Mouse (Mus musculus) forebrain, embryonic 16.5 days (tissue): ENCODE data around the gene Phf11d. TPM values are rescaled to one million over a fixed set of nuclear protein-coding genes. Genes with fewer than 3 reads are reported as not detected.
"Not testable (repeated sequence)": the region's sequence is repeated elsewhere in the genome, so short reads cannot be mapped to it uniquely, and the experiment has no call there.

Experiments
- ATAC-seq: fragments of 200-750 bp; cut with Nextera tagmentation; 2 replicates; pipeline ENCODE4 v1.8.0; 2017; ENCODE audit warnings: mild to moderate bottlenecking, moderate library complexity
- H3K27ac ChIP-seq: fragments of 300-500 bp; sonication (generic); 2 replicates; pipeline ENCODE4 v1.5.1; 2014; ENCODE audit warnings: low read length, control low read depth
- H3K27me3 ChIP-seq: fragments of 300-500 bp; sonication (generic); replicated peaks from 2 replicates; pipeline ENCODE4 v1.6.1; 2014; ENCODE audit warnings: low read length; ENCODE audit not compliant: control insufficient read depth, insufficient read depth
- H3K36me3 ChIP-seq: fragments of 300-500 bp; sonication (generic); 2 replicates; pipeline ENCODE4 v1.6.1; 2014; ENCODE audit not compliant: control insufficient read depth, insufficient read depth
- H3K4me1 ChIP-seq: fragments of 300-500 bp; sonication (generic); replicated peaks from 2 replicates; pipeline ENCODE4 v1.6.1; 2014; ENCODE audit warnings: low read length; ENCODE audit not compliant: control insufficient read depth, insufficient read depth
- H3K4me2 ChIP-seq: fragments of 300-500 bp; sonication (generic); 2 replicates; pipeline ENCODE4 v1.6.1; 2014; ENCODE audit warnings: mild to moderate bottlenecking, low read length, control low read depth
- H3K4me3 ChIP-seq: fragments of 300-500 bp; sonication (generic); replicated peaks from 2 replicates; pipeline ENCODE4 v1.5.1; 2014; ENCODE audit warnings: mild to moderate bottlenecking, low read length, control low read depth
- H3K9ac ChIP-seq: fragments of 300-500 bp; sonication (generic); replicated peaks from 2 replicates; pipeline ENCODE4 v1.6.1; 2014; ENCODE audit warnings: low read depth, low read length, control low read depth
- H3K9me3 ChIP-seq: fragments of 300-500 bp; sonication (generic); 2 replicates; pipeline ENCODE4 v1.6.1; 2016; ENCODE audit warnings: low read length; ENCODE audit not compliant: control insufficient read depth
- WGBS: fragments of 180-500 bp; shearing (Covaris S2); extraction: QIAGEN DNeasy Blood & Tissue Kit; methylation state at CpG from one replicate; pipeline ENCODE4 v1.1.7; 2014; 5-methylcytosine and 5-hydroxymethylcytosine counted together
- polyA plus RNA-seq: library from polyadenylated mRNA; unstranded; fragments of >200 nt; fragmentation: Nextera tagmentation; extraction: Ambion mirVana; gene quantifications from 2 replicates; pipeline ENCODE4 v1.2.1, GENCODE M21; 2015

The Phf11d gene
- polyA plus RNA-seq, 1 experiment from 2014 or later: 0.16 TPM

DNA sequence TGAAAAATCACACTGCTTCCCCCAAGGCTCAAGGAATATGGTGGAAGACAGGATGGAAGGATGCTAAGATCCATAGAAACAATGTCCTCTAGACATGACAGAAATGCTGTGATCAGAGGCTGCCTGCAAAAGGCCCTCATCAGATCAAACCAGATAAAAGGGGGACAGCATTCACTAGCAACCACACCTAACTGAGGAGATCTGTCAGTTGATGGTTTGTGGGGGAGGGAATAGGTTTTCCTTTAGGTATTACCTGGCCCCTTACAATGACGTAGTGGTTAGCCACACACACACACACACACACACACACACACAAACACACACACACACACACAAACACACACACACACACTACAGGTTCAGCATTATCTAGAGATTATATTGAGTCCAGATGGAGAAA, 25.7 kb downstream of the Phf11d start:
- Histone ChIP-seq H3K9ac (no peak overlapping the region), H3K9me3 (no peaks in the 10 kb centered on the region), H3K27me3 (no peaks in the 10 kb centered on the region), H3K4me1 (no peaks in the 10 kb centered on the region), H3K36me3 (no peaks in the 10 kb centered on the region), H3K4me2 (no peak overlapping the region), H3K4me3 (no peak overlapping the region), H3K27ac (no peak overlapping the region)
- ATAC-seq: no peak
- 88% methylated on average over 1 of the region's 1 CpGs for WGBS

DNA sequence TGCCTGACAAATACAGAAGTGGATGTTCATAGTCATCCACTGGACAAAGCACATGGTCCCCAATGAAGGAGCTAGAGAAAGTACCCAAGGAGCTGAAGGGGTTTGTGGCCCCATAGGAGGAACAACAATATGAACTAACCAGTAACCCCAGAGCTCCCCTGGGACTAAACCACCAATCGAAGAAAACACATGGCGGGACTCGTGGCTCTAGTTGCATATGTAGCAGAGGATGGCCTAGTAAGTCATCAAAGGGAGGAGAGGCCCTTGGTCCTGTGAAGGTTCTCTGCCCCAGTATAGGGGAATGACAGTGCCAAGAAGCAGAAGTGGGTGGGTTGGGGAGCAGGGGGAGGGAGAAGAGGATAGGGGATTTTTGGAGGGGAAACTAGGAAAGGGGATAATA, 29.2 kb downstream of the Phf11d start:
- H3K9ac ChIP-seq, H3K4me1 ChIP-seq, H3K4me2 ChIP-seq, H3K27me3 ChIP-seq, H3K36me3 ChIP-seq, H3K9me3 ChIP-seq, H3K27ac ChIP-seq, H3K4me3 ChIP-seq, ATAC-seq: not testable (repeated sequence)
- 89% methylated on average over 3 of the region's 3 CpGs for WGBS

DNA sequence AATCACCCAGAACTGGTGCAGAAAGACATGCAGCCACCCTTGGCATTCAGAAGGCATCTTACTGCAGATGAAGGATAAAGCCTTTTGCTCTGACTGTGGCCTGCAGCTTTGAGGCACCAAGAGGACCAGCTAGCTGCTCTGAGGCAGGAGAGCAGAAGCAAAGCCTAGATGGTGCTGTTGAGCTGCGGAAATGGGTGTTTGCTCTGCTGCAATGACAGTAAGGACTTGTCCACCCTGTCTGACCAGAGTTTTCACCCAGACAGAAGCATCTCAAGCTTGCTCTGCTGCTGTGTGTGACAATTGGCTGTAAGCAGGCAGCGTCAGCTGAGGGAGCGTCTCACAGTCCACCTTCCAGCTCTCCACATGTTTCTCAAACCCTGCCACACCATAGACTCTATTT, 34.8 kb downstream of the Phf11d start:
- not testable (repeated sequence) for ATAC-seq
- WGBS: 65% methylated on average over 3 of the region's 3 CpGs

DNA sequence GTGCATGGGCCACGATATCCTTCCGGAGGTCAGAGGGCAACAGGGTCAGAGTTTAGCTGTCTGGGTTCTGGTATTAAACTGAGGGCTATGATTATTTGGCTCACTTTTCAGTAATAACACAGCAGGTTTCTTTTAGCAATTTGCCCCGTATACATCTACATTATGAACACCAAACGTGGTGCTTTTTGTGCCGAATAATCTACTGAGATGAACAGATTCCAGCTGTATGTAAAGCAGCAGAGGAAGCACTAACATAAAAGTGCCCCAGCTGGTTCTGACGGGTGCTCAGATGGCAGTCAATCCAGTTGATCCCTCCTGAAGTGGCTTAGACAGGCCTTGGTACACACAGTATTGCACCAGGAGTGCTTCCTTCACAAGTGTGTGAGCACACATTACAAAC, 45.3 kb downstream of the Phf11d start:
- H3K36me3 ChIP-seq, H3K4me1 ChIP-seq: not testable (repeated sequence)
- 74% methylated on average over 6 of the region's 6 CpGs for WGBS

More for the DNA sequence above, 34.8 kb downstream of the Phf11d start:
- H3K4me2 ChIP-seq, H3K27me3 ChIP-seq, H3K27ac ChIP-seq, H3K9me3 ChIP-seq, H3K4me3 ChIP-seq, H3K36me3 ChIP-seq, H3K4me1 ChIP-seq, H3K9ac ChIP-seq: not testable (repeated sequence)

DNA sequence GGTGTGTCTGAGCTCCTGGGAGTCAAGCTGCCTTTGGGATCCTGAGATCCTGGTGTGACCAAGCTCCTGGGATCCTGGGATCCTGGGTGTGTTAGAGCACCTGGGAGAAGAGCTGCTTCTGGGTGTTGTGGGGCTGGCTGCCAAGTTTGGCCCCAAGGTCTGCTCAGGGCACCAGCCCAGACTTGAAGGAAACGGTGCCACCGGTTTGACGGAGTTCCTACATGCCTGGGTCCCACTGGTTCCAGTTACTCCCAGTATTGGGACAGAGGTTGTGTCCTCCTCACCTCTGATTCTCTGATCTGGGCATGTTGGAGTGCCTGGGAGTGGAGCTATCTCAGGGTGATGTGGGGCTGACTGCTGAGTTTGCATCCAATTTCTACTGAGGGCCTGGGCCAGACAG, 46.2 kb downstream of the Phf11d start:
- not testable (repeated sequence) for ATAC-seq, H3K27me3 ChIP-seq, H3K27ac ChIP-seq, H3K36me3 ChIP-seq, H3K4me1 ChIP-seq, H3K4me2 ChIP-seq, H3K9ac ChIP-seq, H3K9me3 ChIP-seq, H3K4me3 ChIP-seq
- 93% methylated on average over 3 of the region's 3 CpGs for WGBS

More for the DNA sequence above, 45.3 kb downstream of the Phf11d start:
- not testable (repeated sequence) for H3K27me3 ChIP-seq, H3K4me3 ChIP-seq, H3K9me3 ChIP-seq, ATAC-seq, H3K9ac ChIP-seq, H3K27ac ChIP-seq, H3K4me2 ChIP-seq

Other genes with a start within 250 kb of the Phf11d start
- not detected in 2 replicates for gene 1700129C05Rik, start 222.6 kb downstream of the Phf11d start, polyA plus RNA-seq
- not detected in 2 replicates for gene Gm5142, start 186.7 kb downstream of the Phf11d start, polyA plus RNA-seq
- 79.1 and 83.6 TPM in 2 replicates for gene Rcbtb1, start 164.3 kb downstream of the Phf11d start, polyA plus RNA-seq
- gene Gm6904, start 105.3 kb downstream of the Phf11d start, polyA plus RNA-seq: not detected in 2 replicates
- not detected in 2 replicates for gene Phf11a, start 67.9 kb downstream of the Phf11d start, polyA plus RNA-seq
- gene Phf11b, start 24.1 kb downstream of the Phf11d start, polyA plus RNA-seq: not detected in 2 replicates
- gene Phf11c, start 29.9 kb upstream of the Phf11d start, polyA plus RNA-seq: 0.27 and 0.60 TPM in 2 replicates
- gene Setdb2, start 75.4 kb upstream of the Phf11d start, polyA plus RNA-seq: 7.1 and 9.6 TPM in 2 replicates
- gene Cab39l, start 75.5 kb upstream of the Phf11d start, polyA plus RNA-seq: 23.4 and 23.5 TPM in 2 replicates
- 36.8 and 38.5 TPM in 2 replicates for gene Cdadc1, start 232.5 kb upstream of the Phf11d start, polyA plus RNA-seq